Mouse (Mus musculus): ENCODE results near the gene Sec61a2.

- TF ChIP-seq CTCF (IDR thresholded peaks at IDR 0.05; ENCODE audit: low read depth) (no peak), EP300 (optimal IDR thresholded peaks at IDR 0.05) (no peak)
Measured at GRCm38 (mm10) chr2:5877446-5877845, 17.8 kb downstream of the Sec61a2 start.
